Mouse (Mus musculus): ENCODE measurements around the gene Nceh1. TPM values are rescaled to one million over a fixed set of nuclear protein-coding genes. Genes with fewer than 3 reads are reported as not detected.

The Nceh1 gene
- total RNA-seq (2021): 10 to 100 TPM; 65.9 to 80.9 TPM
- long read RNA-seq, experiment 1, full-length matches to known transcripts: 79 of 89 reads
- long read RNA-seq, experiment 1, partial matches to known transcripts: 0 of 89 reads
- long read RNA-seq, experiment 1, other reads (novel, unspliced or antisense): 10 of 89 reads
- long read RNA-seq, experiment 2, full-length matches to known transcripts: 56 of 61 reads
- long read RNA-seq, experiment 2, partial matches to known transcripts: 5 of 61 reads
- long read RNA-seq, experiment 2, other reads (novel, unspliced or antisense): 0 of 61 reads

DNA sequence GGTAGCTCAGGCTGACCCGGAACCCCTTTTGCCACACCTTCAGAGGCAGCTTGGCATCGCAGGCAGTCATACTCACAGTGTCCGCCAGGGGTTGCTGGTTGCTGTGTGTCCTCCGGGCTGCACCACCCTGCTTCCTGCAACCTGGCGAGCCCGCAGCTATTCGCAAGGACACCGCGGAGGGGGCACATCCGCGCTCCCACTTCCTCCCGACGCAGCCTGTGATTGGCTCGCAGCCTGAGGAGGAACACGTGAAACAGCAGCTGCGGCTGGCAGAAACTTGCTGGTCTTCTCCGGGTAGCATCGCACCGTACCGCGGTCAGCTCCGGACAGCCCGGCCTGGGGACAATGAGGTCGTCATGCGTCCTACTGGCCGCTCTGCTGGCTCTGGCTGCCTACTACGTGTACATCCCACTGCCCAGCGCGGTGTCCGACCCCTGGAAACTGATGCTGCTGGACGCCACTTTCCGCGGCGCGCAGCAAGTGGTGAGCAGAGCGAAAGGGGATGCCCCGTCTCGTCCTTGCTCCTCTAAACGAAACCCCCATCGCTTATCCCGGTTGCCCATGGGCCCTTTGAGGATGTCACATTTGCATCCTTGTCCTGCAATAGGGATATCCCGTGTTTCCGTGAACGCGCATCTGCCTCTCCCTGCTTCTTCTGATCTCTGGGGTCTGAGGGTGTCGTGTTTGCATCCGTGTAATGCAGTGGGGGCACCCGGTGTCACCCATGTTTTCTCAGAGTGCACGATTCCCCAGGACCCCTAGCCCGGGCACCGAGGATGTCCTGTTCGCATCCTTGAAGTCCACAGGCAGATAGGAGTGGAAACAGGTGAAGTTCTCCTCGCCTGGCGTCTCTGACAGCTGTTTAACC is at the start of gene Nceh1:
Gene Nceh1, plus strand, starts transcription at position 233 of the 868 bp plus-strand sequence.
- DNase-seq: peak; percentile 96

DNA sequence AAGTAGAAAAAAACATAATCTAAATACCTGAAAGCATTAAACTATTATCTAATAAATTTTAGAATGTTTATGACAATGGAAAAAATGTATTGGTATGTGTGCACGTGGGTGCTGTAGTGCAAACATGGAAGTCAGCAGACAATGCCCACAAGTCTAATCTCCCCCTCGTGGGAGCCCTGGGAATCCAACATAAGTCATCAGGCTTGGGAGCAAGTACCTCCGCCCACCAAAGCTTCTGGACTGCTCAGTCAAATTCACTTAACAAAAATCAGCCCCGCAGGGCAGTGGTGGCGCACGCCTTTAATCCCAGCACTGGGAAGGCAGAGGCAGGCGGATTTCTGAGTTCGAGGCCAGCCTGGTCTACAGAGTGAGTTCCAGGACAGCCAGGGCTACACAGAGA is 42.7 kb upstream of the Nceh1 start:
- DNase-seq: no peak

DNA sequence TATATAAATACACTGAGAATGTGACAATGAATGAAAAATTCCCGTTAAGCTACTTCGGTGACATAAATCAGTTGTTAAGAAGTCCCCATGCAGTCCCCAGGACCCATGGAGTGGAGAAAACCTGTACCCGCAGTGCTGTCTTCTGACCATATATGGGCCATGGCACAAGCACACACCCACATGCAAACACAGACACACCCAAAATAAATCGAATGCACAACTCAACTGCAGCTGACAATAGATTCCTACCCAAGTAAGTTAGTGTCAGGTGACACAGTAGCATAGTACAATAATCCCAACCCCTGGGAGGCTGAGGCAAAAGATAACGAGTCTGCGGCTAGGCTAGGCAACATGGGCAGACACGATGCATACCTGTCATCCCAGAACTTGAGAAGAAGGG is 39.2 kb upstream of the Nceh1 start:
- DNase-seq: no peak

DNA sequence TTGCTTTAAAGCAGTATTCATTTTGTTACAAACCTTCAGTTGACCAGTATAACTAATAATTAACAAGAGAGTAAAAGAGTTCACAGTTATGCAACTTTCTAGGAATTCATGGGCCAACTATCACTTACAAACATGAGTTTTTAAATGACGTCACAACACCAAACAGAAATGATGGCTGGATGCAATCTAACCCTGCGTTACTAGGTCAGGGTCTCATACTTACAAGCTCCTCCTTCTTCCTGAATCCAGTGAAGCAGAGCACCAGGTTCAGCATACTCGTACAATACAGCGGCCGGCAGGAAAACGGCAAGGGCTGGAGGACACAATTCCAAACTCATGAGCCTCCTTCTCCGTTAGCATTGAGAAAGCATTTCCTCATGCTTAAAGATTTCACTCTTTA is 37.0 kb upstream of the Nceh1 start:
- no peak for DNase-seq

DNA sequence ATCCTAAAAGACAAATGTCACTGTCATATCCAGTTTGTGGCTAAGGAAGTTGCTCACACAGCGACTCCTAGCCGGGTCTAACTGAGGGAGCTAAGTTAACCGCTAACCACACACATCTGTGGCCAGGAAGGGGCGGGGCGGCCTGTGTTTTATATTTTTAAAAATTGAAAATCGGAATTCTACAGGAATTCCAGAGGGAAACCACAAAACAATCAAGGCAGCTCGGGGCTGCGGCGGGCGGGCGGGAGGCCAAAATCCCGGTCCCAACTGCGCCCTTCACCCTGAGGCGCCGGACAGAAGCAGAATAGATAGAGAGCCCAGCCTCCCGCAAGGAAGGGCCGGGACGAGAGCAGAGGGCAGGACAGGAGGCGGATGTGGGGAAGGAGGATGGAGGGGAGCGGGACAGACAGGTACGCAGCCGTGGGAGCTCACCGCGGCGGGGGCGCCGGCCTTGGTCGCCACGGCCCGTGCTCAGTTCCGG is 29.5 kb upstream of the Nceh1 start:
- DNase-seq: peak; percentile 36

DNA sequence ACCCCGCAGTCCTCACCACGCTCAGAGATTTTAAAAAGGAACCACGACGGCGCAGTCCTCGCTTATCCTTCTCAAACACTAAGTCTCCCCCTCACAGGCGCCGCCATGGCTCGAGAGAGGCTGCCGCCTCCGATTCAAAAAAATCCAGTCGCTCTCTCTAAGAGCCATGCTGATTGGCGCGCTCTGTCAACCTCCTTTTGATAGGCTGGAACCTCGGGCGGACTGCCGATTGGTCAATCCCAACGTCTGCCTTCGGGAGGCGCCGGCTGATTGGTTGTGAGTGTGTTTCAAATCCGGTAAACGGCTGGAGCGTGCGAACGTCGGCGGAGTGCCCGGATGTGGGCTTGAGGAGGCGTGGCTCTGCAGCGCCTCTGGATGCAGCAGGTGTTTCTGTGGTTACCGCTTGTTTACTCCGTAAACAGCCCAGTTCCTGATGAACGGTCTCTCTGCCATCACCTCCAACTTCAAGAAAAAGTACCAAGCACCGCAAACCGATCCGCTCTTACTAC is 29.0 kb upstream of the Nceh1 start, which contains the start of gene Ect2:
Gene Ect2, minus strand, starts transcription at position 178 of the 509 bp plus-strand sequence.
- peak; percentile 98 for DNase-seq

DNA sequence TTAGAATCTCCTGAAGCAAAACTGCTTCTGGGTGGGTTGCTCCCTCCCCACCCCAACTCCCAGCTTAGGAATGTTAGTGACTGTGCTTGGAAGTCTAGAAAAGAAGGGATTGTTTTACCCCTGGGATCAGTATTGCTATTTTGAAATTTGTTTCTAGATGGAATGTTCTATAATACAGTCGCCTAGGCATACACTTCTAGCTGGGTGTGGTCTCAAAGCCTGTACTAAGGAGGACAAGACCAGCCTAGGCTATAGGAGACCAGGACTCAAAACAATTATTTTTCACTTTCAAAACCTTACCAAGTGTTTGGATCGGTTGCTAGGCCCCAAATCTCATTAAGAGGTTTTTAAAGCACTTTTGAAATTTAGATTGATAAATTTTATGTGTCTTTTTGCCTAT is 28.5 kb upstream of the Nceh1 start:
- no peak for DNase-seq

DNA sequence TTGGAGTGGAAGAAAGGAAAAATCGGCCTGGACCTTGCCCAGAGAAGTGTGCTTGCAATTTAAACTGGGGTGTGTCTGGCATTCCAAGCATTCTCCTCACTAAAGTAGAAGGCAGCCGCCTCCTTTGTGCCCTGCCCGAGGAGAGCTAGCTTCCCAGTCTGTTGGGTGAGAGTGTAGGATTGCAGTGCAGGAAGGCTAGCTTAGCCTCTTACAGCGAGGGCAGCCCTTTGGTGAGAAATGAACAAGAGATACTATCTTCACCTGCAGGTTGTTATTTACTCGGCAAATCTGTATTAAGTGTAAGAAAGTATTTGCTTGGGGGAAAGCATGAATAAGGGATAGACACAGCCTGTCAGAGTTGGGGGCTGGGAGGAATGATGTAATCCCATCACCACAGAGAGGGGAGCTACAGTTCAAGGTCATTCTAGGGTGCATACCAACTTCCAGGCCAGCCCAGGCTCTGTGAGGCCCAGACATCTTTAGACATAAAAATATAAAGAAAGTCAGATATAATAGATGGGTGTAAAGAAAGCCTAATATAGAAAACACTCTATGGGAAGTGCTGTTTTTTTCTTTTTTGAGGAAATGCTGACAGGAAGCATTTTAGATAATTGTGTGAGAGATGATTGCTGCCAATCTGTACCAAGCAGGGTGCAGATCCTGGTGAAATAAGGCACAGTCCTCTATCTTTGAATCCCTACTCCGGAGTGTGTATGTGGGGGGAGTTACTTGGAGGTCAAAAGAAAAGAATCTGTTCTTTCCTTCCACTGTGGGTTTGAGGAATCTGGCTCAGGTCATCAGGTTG is 27.5 kb upstream of the Nceh1 start:
- no peak for DNase-seq

DNA sequence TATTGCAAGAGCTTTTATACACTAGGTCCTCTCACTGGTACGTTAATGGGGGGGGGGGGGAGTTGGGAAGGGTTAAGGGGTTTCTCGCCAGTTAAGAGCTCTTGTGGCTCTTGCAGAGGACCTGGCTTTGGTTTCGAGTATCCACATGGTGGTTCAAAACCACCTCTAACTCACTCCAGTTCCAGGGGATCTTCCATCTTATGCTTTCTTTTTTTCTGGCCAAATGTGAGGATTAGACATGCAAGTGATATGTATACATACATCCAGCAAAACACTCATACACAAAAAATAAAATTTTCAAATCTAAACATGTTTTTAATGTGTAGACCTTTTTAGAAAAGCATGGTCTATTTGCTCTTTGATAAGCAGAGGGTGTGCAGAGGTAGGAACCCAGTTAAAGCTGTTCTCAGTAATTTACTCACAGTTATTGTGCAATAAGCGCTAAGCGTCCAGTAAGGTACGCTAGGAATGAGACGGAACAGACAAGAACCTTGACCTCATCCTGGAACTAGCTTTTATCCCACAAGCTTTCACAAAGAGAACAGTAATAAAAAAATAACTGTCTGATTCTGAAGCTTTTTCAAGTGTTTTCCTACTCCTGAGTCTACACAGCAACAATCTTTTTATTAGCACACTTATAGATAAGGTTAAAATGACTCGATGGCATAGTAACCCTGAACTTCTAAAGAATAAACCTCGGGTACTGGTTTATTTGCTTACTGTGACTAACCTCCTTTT is 26.7 kb upstream of the Nceh1 start:
- no peak for DNase-seq

DNA sequence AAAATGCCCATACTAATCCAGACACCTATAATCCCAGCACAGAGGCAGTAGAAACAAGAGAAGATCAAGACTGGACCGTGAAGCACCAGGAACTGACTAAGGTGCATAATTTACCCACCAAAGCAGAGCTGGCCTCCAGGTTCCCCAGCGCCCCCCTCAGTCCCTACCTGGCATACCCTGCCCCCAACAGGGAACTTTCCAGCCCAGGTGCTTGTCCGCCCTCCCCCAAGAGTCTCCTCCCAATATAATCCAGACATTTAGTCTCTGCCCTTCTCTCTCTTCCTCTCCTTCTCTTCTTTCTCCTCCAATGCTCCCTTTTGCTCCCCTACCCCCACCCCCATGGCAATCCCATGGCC is 26.2 kb upstream of the Nceh1 start:
- no peak for DNase-seq

DNA sequence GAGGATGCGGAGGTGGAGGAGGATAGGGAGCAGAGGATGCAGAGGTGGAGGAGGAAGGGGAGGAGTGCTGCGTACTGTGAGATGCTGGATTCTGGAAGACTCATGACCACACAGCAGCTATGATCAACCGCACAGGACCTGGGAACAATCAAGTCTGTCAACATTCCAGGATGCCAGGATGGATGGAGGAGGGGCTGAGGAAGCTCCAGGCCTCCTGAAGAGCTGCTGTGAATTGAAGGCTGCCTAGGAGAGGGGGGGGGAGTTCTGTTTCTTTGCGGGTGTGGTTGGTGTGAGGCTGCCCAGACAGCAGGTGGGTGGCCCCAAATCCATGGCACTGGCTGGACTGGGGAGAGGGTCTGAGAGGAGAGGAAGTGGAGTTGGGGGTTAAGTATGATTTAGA is 23.9 kb upstream of the Nceh1 start:
- no peak for DNase-seq

DNA sequence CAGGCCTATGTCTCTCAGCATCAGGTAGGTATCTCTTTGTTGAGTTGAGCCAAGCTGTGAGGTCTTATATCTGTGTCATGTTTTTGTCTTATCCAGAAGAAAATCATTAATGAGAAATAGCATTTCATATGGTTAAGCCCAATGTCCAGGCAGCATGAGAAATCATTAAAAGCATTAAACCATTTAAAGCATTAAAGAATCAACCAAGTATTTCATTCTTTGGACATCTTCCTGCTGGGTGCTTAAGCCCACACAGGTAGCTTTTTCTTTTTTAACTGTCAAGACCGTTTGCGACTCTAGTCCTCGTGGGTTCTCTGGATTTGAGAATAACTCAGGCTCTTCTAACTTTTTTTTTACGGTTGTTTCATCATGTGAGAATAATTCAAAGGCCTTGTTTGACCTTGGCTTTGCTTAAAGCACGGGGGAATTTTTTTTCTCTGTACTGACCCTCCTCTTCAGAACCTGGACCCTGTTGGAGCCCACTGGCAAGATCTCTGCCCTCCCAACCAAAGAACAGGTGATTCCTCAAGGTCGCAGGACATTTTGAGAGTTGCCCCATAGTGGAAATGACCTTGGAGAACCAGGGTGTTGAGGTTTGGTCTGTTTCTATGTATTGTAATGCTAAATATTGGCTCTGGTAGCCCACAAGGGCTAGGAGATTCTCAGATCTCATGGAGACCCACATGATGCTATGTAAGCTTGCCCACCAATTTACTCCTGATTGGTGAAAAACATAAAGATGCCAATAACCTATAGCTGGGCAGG is 20.9 kb upstream of the Nceh1 start:
- no peak for DNase-seq

DNA sequence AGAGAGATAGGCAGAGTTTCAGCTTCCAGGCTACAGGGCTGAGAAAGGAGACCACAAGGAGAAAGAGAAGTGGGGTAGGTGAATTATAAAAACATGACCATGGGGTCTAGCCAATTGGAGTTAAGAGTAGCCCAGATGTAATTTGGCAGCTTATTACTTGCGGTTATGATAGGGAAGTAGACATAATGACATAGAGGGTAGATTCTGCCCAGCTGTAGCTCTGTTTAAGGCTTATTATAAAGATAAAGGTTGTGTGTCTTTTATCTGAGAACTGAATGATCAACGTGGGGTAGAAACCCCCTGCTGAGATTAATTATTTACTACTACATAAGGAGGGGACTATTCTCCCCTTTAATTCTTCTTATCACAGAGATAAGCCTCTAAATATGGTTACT is 20.4 kb upstream of the Nceh1 start:
- no peak for DNase-seq

DNA sequence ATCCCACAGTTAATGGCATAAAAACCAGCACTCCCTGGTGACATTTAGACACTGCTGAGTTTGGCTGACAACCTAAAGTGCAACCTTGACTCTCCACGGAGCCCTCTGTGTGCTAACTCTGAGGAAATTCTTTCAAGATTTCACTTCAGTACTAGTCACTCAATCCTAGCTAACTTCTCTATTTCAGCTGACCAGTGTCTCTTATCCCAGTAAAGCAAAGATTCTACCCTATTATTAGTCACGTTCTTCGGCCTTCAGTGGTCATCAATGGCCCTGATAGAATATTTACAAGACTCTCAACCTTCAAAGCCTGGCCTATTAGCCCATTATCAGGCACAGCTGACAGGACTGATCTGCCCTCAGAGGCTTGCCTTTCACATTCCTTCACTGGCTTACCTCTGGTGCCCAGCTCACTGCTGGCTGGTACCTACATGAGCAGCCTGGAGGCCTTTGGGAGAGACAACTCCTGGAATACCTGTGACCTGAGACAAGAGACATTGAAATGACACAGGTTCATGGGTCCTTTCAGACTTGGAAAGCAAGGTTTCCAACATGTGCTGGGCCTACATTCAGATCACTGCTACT is 17.2 kb upstream of the Nceh1 start:
- DNase-seq: peak; percentile 46

DNA sequence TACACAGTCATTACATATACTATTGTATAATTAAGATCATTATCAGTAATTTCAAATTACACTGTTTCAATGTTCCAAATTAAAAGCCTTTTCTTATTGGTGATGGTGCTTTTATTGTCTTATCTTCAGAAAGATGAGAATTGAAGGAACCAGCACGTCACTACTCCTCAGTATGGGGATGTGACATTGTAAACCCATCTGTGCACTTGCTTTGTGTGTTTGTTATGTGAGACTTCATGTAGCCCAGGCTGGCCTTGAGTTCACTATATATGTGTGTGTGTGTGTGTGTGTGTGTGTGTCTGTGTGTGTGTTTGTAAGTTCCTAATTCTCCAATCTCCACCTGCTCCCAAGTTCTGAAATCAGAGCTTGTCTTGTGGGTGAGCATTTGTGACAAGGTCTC is 12.5 kb upstream of the Nceh1 start:
- no peak for DNase-seq

DNA sequence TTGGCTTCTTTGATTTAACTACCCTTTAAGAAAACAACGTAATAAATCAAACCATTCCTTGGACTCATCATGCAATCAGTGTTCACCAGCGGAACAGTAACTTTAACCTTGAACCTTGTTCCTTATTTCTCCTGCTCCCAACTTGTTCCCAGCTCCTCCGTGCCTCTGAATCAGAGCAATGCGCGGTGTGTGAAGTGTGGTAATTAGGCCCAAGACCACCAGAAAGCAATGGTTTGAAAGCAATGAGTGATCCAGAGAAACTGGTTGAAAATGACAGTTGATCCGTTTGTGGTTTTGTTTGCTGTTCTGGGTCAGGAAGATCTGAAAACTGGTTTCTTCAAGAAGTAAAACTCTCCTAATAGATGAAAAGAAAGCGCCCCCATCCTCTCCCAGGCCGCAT is 3.1 kb upstream of the Nceh1 start:
- no peak for DNase-seq

DNA sequence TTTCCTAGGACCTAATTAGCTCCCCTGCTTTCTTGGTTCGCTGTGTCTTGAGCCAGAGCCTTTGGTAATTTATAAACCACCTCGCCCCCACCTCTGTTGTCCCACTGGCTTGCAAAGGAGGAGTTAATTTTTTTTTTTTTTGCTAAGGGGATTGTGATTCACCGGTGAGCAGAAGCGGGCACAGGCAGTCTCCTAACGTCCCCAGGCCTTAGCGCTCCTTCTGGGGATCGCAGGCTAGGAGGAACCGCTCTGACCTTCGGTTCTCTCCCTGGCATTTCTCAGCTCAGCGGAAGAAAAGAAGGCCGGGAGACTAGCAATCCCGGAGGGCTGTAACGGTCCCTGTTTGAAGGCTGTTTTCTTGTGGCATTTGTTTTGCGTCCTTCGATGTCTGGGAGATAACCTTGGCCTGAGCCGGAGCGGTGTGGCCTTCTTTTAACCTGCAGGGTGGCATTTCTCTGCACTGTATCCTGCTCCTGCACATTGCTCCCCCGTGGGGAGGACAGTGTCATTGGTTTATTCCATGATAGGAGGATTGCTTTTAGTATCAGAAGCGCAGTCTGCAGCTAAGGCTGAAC is 923 bp downstream of the Nceh1 start:
- DNase-seq: peak; percentile 73

DNA sequence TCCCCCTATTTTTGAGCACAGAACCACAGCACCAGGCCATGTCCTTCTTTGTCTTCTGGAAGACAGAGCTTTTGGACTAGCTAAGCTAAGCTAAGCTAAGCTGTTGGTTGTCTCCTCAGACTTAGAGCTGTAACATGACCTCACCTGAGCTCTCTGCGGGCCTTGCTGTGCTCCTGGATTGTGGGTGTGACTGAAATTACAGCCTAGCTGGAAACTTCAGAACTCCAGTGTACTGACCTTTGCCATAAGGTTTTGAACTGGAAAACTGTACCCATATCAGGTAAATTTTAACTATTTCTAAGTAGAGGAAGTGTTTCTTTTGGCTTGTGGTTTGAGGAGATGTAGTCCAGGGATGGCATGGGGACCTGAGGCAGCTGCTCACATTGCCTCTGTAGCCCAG is 5.6 kb downstream of the Nceh1 start:
- no peak for DNase-seq

DNA sequence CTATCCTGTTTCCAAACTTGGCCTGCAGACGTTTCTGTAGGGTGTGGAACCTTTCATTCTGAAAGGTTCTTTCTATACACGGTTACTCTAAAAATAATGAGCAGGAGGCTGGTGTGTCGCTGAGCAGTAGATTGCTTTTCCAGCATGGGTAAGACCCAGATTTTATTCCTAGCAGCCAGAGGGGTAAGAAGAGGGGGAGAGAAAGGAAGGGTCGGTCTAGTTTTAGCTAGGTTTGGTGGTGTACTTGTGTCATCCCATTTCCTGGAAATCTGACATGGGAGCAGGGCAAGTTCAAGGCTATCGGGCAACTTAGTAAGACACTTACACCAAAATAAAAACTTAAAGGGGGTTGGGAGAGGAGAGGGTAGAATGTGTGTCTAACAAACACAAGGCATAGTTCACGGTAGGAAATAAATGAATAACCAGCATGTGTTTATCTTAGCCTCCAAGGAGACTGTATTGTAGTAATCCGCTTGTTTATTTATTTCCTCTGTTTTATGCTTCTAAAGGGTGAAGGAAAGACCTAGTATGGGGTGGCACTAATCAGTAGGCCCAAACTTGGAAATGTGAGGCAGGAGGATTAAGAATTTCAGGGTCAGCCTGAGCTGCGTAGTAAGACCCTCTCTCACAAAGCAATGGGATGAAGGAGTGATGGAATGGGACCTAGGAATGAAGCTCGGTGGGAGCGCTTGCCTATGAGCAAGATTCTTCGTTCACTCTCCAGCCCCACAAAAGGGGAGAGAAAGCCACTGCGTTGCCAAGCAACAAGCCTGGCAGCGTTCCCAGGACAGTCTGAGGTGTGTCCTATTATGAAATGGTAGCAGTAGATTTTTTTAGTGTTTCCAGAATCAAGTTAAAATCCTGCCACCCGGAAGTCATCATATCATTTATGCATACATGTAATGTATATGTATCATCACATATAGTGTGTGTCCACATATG is 6.8 kb downstream of the Nceh1 start:
- DNase-seq: peak; percentile 91
